Mouse (Mus musculus): Measurements from ENCODE around the gene Myh11. TPM values are rescaled to one million over a fixed set of nuclear protein-coding genes. Genes with fewer than 3 reads are reported as not detected.
A peak's percentile ranks its signal among the peaks of the same experiment; 100 is the strongest.

The Myh11 gene
- polyA plus RNA-seq, 1 experiment from 2014 or later: 0.02 TPM

DNA sequence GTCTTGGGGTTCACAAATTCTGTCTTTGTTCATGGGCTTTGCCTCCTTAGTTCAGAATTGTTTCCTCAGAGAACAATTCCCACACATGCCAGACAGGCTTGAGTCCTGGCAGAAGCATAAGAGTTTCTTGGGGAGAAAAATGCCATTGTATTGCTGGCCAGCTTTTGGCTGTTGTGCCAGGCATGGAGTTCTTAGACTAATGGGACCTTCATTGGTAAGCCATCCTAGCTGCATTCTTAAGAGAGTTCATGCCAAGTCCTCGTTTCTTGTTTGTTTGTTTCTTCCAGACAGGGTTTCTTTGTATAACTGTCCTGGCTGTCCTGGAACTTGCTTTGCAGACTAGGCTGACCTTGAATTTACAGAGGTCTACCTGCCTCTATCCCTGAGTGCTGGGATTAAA, 107.3 kb downstream of the Myh11 start:
- Histone ChIP-seq H3K4me1 (no peaks in the 10 kb centered on the region), H3K36me3 (peaks cover 100% of the 10 kb centered on the region), H3K27ac (replicated peaks) (no peak overlapping the region), H3K4me3 (no peak overlapping the region), H3K9me3 (replicated peaks) (no peaks in the 10 kb centered on the region), H3K27me3 (ENCODE audit: low read depth, poor library complexity, severe bottlenecking) (no peaks in the 10 kb centered on the region)
- WGBS: 77% methylated on average over 1 of the region's 1 CpGs
- no peak for DNase-seq (ENCODE audit: low spot score)

DNA sequence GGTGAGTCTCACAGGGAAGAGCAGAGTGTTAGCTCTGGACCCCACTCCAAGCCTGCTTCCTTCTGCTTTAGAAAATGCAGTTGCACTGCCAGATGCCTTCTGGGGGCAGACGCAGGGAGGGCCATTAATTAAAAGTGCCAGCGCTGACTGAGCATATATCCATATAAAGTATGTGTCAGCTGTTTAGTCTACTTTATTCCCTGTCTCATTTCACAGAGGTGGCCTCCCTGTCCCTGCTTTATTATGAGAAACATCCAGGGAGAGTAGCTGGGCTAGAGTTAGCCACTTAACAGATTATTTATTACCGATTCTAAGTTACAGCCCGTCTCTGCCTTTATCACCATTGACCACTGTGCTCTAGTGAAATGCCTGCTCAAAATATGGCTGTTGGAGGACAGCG, 108.8 kb downstream of the Myh11 start:
- no peaks in the 10 kb centered on the region for H3K9me3 ChIP-seq (replicated peaks)
- no peak for DNase-seq (ENCODE audit: low spot score)
- peaks cover 100% of the 10 kb centered on the region for H3K36me3 ChIP-seq
- no peaks in the 10 kb centered on the region for H3K27me3 ChIP-seq (ENCODE audit: low read depth, poor library complexity, severe bottlenecking)
- H3K4me3 ChIP-seq: no peak overlapping the region
- no peaks in the 10 kb centered on the region for H3K4me1 ChIP-seq
- WGBS: 96% methylated on average over 5 of the region's 5 CpGs
- H3K27ac ChIP-seq (replicated peaks): no peak overlapping the region

DNA sequence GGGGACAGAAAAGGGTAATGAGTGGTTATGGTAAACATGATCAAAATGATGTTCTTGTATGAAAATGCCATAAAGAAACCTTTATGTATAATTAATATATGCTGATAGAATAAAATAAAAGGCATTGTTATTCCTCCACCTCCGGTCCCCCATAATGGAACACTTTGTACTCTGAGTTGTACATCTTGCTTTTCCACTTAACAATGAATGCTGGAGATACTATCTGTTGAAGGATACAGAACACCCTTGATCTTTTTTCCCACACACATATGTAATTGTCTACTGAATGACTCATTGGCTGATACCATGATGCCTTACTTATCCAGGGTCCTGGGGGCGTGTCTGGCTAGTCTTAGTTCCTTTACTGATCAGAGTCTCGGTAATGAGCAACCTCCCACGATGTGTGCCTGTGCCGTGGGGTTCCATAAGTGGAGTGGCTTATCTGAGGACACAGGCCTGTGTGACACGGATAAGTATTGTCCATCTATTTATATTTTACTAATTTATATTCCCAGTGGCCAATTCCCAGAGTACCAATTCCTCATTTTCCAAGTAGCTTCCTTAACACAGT, 110.9 kb downstream of the Myh11 start:
- Histone ChIP-seq H3K4me3 (no peak overlapping the region), H3K4me1 (no peaks in the 10 kb centered on the region), H3K36me3 (peaks cover 100% of the 10 kb centered on the region), H3K9me3 (replicated peaks) (no peaks in the 10 kb centered on the region), H3K27ac (replicated peaks) (no peak overlapping the region), H3K27me3 (ENCODE audit: low read depth, poor library complexity, severe bottlenecking) (no peaks in the 10 kb centered on the region)
- DNase-seq (ENCODE audit: low spot score): no peak
- 87% methylated on average over 6 of the region's 6 CpGs for WGBS

DNA sequence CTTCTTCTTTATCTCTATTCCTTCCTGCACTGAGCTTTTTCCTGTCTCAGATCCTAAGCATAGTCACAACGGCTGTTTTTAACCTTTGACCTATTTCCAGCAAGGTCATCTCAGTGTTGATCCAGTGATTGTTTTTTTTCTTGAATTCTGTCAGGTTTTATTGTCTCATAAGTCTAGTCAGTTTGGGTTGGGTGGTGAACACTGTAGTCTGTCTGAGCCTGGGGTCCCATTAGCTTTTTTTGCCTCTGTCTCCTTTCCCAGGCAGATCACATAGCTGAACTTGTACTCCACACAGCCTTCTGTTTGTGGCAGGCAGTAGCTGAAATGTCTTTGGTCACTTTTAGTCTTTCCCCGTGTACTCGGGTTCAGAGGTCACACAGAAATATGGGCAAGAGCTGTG, 113.1 kb downstream of the Myh11 start:
- no peaks in the 10 kb centered on the region for H3K27me3 ChIP-seq (ENCODE audit: low read depth, poor library complexity, severe bottlenecking)
- H3K4me3 ChIP-seq: no peak overlapping the region
- DNase-seq (ENCODE audit: low spot score): no peak
- H3K4me1 ChIP-seq: no peaks in the 10 kb centered on the region
- no peak overlapping the region for H3K27ac ChIP-seq (replicated peaks)
- peaks cover 100% of the 10 kb centered on the region for H3K36me3 ChIP-seq
- 81% methylated on average over 3 of the region's 3 CpGs for WGBS
- H3K9me3 ChIP-seq (replicated peaks): no peaks in the 10 kb centered on the region

DNA sequence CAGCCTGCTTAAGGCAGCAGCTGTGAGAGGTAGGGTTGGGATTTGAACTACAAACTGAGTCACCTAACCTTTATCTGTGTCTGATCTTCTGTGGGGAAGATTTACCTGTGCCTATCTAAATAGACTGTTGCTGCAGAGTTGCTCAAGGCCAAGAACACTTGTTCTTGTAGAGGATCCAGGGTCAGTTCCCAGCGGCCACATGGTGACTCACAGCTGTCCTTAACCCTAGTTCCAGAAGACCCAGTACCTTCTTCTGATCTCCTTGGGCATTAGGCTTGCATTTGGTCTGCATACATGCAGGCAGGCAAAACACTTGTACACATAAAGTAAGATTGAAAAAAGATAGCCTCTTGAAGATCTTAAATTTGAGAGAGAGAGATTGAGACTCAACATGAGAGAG, 121.5 kb downstream of the Myh11 start:
- H3K27me3 ChIP-seq (ENCODE audit: low read depth, poor library complexity, severe bottlenecking): no peaks in the 10 kb centered on the region
- H3K9me3 ChIP-seq (replicated peaks): no peaks in the 10 kb centered on the region
- peaks cover 14% of the 10 kb centered on the region for H3K4me1 ChIP-seq
- H3K36me3 ChIP-seq: peaks cover 86% of the 10 kb centered on the region
- WGBS: 97% methylated on average over 1 of the region's 1 CpGs
- H3K27ac ChIP-seq (replicated peaks): no peak overlapping the region
- H3K4me3 ChIP-seq: no peak overlapping the region
- DNase-seq (ENCODE audit: low spot score): no peak

DNA sequence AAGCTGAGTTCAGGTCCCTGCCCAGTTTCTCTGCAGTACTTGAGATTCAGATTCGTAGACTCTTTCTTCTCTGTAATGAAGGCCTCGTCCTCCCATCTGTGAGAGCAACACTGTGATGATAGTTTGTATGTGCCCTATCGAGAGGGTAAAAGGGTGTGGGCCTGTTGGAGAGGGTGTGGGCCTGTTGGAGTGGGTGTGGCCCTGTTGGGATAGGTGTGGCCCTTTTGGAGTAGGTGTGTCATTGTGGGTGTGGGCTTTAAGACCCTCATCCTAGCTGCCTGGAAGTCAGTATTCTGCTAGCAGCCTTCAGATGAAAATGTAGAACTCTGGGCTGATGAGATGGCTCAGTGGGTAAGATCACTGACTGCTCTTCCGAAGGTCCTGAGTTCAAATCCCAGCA, 124.7 kb downstream of the Myh11 start:
- no peaks in the 10 kb centered on the region for H3K9me3 ChIP-seq (replicated peaks)
- no peak overlapping the region for H3K27ac ChIP-seq (replicated peaks)
- H3K36me3 ChIP-seq: peaks cover 54% of the 10 kb centered on the region
- 93% methylated on average over 4 of the region's 4 CpGs for WGBS
- no peaks in the 10 kb centered on the region for H3K27me3 ChIP-seq (ENCODE audit: low read depth, poor library complexity, severe bottlenecking)
- no peak for DNase-seq (ENCODE audit: low spot score)
- H3K4me1 ChIP-seq: peaks cover 32% of the 10 kb centered on the region
- no peak overlapping the region for H3K4me3 ChIP-seq

DNA sequence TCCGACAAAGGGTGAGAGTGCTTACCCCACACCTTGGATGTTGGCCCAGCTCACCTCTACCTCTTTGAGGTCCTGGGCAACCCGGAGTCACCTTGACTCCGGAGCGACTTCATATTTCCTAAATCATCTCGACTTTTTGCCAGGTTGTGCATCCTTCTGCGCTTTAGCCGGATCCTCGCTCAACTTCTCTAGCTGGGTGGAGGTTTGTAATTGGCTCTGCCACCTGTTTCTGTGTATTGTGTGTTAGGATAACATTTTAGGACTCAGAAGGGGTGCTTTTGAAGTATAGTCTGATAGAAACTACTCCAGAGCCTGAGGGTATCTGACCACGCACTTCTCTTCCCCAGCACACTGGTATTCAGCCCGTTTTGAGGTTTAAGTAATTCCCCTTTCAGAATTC, 127.4 kb downstream of the Myh11 start:
- DNase-seq (ENCODE audit: low spot score): no peak
- H3K27me3 ChIP-seq (ENCODE audit: low read depth, poor library complexity, severe bottlenecking): no peaks in the 10 kb centered on the region
- H3K36me3 ChIP-seq: peaks cover 26% of the 10 kb centered on the region
- H3K4me1 ChIP-seq: peaks cover 35% of the 10 kb centered on the region
- 6% methylated on average over 10 of the region's 10 CpGs for WGBS
- no peaks in the 10 kb centered on the region for H3K9me3 ChIP-seq (replicated peaks)
- peak overlapping the region; percentile 96 for H3K27ac ChIP-seq (replicated peaks)
- H3K4me3 ChIP-seq: peak overlapping the region; percentile 82

DNA sequence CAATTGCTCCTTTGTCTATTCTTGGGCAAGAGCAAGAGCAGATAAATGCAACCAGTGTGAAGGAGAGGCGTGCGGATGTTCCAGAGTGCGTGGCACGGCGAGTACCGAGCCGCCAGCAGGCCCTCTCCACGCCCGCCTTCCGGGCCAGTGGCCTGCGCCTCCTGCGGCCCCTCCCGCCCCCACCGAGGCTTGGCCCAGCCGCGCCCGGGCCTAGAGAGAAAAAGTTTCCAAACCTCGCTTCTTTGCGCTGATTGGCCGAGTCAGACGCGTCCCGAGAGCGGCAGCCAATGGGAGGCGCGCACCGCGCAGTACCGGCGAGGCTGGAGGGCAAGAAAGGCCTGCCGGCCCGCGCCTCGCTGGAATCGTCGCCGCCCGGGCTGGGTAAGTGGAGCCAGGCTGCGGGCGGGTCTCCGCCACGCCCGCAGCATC, 128.2 kb downstream of the Myh11 start, which contains the start of the genes Nde1 and Marf1:
Nde1 (plus strand) TSS at position 288 of the 429 bp plus-strand sequence.
Marf1 (minus strand) TSS at position 364 of the 429 bp plus-strand sequence.
- Histone ChIP-seq H3K27me3 (ENCODE audit: low read depth, poor library complexity, severe bottlenecking) (no peaks in the 10 kb centered on the region), H3K36me3 (peaks cover 19% of the 10 kb centered on the region), H3K4me1 (peaks cover 41% of the 10 kb centered on the region), H3K4me3 (peak within 1 kb of the TSS; percentile 82), H3K9me3 (replicated peaks) (no peaks in the 10 kb centered on the region), H3K27ac (replicated peaks) (peak within 1 kb of the TSS; percentile 96)
- 0% methylated on average over 43 of the region's 43 CpGs for WGBS
- peak; percentile 95 for DNase-seq (ENCODE audit: low spot score)

DNA sequence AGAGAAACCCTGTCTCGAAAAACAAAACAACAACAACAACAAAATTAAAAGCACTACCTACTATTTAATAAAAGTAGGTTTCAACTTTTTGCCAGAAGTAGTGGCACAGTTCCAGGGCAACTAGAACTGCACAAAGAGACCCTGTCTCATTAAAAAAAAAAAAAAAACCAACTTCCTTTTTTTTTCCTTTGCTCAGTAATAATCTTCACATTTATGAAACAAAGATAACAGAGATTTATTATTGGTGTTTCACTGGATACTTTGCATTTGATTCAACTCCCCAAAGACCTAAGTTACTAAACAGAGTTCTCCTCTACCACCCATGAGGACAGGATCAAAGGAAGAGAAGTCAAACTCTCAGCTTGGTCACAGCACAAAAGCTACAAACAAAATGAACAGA, 130.2 kb downstream of the Myh11 start:
- Histone ChIP-seq H3K36me3 (peaks cover 3% of the 10 kb centered on the region), H3K27me3 (ENCODE audit: low read depth, poor library complexity, severe bottlenecking) (no peaks in the 10 kb centered on the region), H3K4me3 (no peak overlapping the region), H3K9me3 (replicated peaks) (no peaks in the 10 kb centered on the region), H3K4me1 (peaks cover 48% of the 10 kb centered on the region), H3K27ac (replicated peaks) (no peak overlapping the region)
- WGBS: 86% methylated on average over 1 of the region's 1 CpGs
- DNase-seq (ENCODE audit: low spot score): no peak

DNA sequence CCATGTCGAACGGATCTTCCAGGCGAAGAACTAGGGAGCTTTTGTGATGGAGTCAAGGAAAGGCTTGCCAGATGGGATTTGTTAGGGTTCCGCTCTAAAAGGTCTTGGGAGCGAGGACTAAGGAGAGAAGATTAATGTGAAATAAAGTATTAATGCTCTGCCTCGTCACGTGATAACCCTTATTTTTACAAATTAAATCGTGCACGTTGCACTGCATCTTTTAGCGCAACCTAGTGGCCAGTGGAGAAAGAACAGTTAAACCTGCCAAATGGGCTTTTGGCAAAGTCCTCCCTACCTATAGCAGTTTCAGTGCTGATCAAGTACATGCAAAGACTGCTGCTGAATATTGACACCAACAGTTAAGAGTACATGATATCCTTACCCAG, 131.4 kb downstream of the Myh11 start:
- H3K36me3 ChIP-seq: no peaks in the 10 kb centered on the region
- H3K4me3 ChIP-seq: peak overlapping the region; percentile 82
- no peaks in the 10 kb centered on the region for H3K27me3 ChIP-seq (ENCODE audit: low read depth, poor library complexity, severe bottlenecking)
- H3K27ac ChIP-seq (replicated peaks): peak overlapping the region; percentile 94
- peak; percentile 55 for DNase-seq (ENCODE audit: low spot score)
- H3K4me1 ChIP-seq: peaks cover 36% of the 10 kb centered on the region
- H3K9me3 ChIP-seq (replicated peaks): no peaks in the 10 kb centered on the region
- 1% methylated on average over 10 of the region's 10 CpGs for WGBS

DNA sequence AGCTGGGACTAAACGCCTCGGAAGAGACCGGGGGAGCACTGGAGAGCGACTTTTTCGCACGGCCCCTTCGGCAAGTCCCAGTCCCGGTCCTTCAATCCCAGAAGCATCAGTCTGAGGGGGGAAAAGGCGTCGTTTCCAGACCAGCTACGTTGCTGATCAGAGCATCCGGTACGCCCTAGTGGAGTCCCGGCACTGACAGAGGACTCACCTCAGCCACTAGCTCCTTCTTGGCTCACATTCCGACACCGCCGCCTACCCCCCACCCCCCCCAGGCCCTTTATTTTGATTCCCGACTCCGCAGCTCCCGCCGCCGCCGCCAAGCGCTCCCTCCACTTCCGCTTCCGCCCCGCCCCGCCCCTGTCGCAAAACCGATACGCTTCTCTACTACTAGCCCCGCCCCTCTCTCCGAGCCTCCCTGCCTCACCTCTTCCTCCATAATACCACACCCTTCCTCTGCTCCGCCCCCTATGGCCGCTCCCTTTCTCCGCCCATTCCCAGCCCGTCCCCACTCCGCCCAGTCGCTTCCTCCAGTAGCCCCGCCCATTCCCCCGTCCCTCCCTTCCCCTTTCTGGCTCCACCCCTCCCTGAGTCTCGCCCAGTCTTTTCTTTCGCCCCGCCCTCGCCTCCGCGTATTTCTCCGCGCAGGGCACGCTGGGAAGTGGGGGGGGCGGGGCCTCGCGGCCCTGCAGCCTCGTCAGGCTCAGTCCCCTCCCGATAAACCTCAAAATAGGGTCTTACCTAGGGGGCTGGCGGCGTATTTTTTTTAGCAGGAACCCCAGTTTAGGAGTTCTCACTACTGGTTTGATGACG, 132.0 kb downstream of the Myh11 start:
- no peaks in the 10 kb centered on the region for H3K9me3 ChIP-seq (replicated peaks)
- peaks cover 30% of the 10 kb centered on the region for H3K4me1 ChIP-seq
- peak overlapping the region; percentile 94 for H3K27ac ChIP-seq (replicated peaks)
- peak; percentile 100 for DNase-seq (ENCODE audit: low spot score)
- WGBS: under 1% methylated on average over 58 of the region's 58 CpGs
- H3K36me3 ChIP-seq: no peaks in the 10 kb centered on the region
- no peaks in the 10 kb centered on the region for H3K27me3 ChIP-seq (ENCODE audit: low read depth, poor library complexity, severe bottlenecking)
- H3K4me3 ChIP-seq: peak overlapping the region; percentile 82

DNA sequence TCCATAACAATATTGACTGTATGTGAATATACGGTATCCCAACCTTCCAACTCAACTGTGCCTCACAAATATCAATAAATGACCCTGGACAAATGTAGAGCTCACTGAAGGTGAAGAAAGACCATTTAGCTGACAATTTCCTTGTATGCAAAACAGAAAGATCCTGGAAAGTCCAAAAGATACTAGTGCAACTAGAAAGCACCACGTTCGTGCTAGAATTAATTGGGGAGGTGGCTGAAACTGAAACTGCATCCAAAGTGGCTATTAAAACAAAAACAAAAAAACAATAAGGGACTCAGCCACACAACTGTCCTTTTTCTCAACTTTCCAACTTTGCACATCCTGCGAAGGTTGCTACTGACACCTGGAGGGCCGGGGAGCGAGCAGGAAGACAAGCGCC, 132.6 kb downstream of the Myh11 start:
- Histone ChIP-seq H3K4me1 (peaks cover 26% of the 10 kb centered on the region), H3K27ac (replicated peaks) (peak overlapping the region; percentile 94), H3K27me3 (ENCODE audit: low read depth, poor library complexity, severe bottlenecking) (no peaks in the 10 kb centered on the region), H3K36me3 (peaks cover 2% of the 10 kb centered on the region; the same call in 1 of the 2 replicates), H3K4me3 (peak overlapping the region; percentile 82), H3K9me3 (replicated peaks) (no peaks in the 10 kb centered on the region)
- 10% methylated on average over 7 of the region's 7 CpGs for whole genome bisulfite sequencing
- no peak for DNase-seq (ENCODE audit: low spot score)

DNA sequence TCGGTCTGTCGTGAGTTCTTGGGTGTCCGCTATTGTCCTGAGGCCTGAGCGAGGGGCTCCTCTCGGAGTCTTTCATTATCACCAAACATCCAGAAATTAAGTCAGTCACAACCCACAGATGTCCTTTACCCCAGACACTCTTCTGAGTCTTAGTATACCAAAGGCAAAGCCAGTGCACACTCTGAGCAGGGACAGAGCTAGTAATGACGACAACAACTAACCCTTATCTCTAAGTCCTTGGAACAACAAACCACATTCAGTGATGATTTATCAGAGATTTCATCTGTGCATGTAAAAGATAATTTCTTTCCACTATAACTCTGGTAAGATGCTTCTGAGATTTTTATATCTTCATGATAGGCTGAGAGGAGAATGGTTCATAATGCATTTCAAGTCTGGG, 134.9 kb downstream of the Myh11 start:
- WGBS: 90% methylated on average over 6 of the region's 6 CpGs

More for the DNA sequence above, 134.9 kb downstream of the Myh11 start:
- H3K27ac ChIP-seq (replicated peaks): no peak overlapping the region
- H3K4me1 ChIP-seq: peaks cover 18% of the 10 kb centered on the region
- no peaks in the 10 kb centered on the region for H3K27me3 ChIP-seq (ENCODE audit: low read depth, poor library complexity, severe bottlenecking)
- no peaks in the 10 kb centered on the region for H3K9me3 ChIP-seq (replicated peaks)
- no peak for DNase-seq (ENCODE audit: low spot score)
- no peak overlapping the region for H3K4me3 ChIP-seq
- peaks cover 23% of the 10 kb centered on the region for H3K36me3 ChIP-seq

Measured in midbrain, embryonic 10.5 days (tissue).